Mouse (Mus musculus): ENCODE results near the gene March2. TPM values are rescaled to one million over a fixed set of nuclear protein-coding genes. Genes with fewer than 3 reads are reported as not detected.

The March2 gene
- polyA plus RNA-seq, 1 experiment = 17.1 TPM

DNA sequence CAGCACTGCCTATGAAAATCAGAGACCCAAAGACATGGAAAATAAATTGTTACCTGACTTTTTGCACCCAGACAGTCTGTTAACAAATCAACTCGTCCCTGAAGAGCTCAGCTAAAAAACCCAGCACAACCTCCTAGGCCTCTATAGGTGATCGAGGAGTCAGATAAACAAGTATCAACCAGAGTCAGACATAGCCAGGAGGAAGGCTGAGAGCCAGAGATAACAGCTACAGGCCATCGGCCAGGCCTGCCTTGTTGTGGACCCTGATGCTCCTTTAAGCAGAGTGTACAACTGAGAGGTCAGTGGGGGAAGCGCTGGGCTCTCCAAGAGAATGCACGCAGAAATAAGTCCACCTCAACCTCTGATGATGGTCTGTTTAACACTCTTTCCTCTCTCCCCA, 5.2 kb downstream of the March2 start:
- TF ChIP-seq EP300 (IDR thresholded peaks at IDR 0.05; ENCODE audit: insufficient read depth, low read depth, low read length) (no peak), CTCF (IDR thresholded peaks at IDR 0.05; ENCODE audit: low read depth, low read length) (no peak), POLR2A (IDR thresholded peaks at IDR 0.05; ENCODE audit: insufficient read depth, low read length) (no peak)
- H3K27me3 ChIP-seq (ENCODE audit: control insufficient read depth, insufficient read depth, low read length, poor library complexity, severe bottlenecking) = no peaks in the 10 kb centered on the region
- H3K27ac ChIP-seq (ENCODE audit: insufficient read depth, low read length) = no peak overlapping the region
- no peak overlapping the region for H3K4me3 ChIP-seq (ENCODE audit: low read depth, low read length)
- no peaks in the 10 kb centered on the region for H3K9me3 ChIP-seq (replicated peaks; ENCODE audit: control insufficient read depth, insufficient read depth, low read length, poor library complexity, severe bottlenecking)
- no peak overlapping the region for H3K9ac ChIP-seq (ENCODE audit: low read depth, poor library complexity, severe bottlenecking)
- H3K4me1 ChIP-seq (ENCODE audit: control insufficient read depth, insufficient read depth, low read length) = no peaks in the 10 kb centered on the region
- H3K36me3 ChIP-seq (ENCODE audit: control insufficient read depth, insufficient read depth, low read length, poor library complexity, severe bottlenecking) = 0 out of 2 replicates have a peak, but pooled peaks cover 4% of the 10 kb centered on the region

GRCm38 (mm10) chr17:33709834-33710233, 8.6 kb downstream of the March2 start:
- Histone ChIP-seq H3K9me3 (replicated peaks; ENCODE audit: control insufficient read depth, insufficient read depth, low read length, poor library complexity, severe bottlenecking) (no peaks in the 10 kb centered on the region), H3K27ac (ENCODE audit: insufficient read depth, low read length) (no peak overlapping the region), H3K4me1 (ENCODE audit: control insufficient read depth, insufficient read depth, low read length) (no peaks in the 10 kb centered on the region), H3K36me3 (ENCODE audit: control insufficient read depth, insufficient read depth, low read length, poor library complexity, severe bottlenecking) (0 out of 2 replicates have a peak, but pooled peaks cover 4% of the 10 kb centered on the region), H3K9ac (ENCODE audit: low read depth, poor library complexity, severe bottlenecking) (no peak overlapping the region), H3K27me3 (ENCODE audit: control insufficient read depth, insufficient read depth, low read length, poor library complexity, severe bottlenecking) (no peaks in the 10 kb centered on the region), H3K4me3 (ENCODE audit: low read depth, low read length) (no peak overlapping the region)
- no peak for TF ChIP-seq EP300 (IDR thresholded peaks at IDR 0.05; ENCODE audit: insufficient read depth, low read depth, low read length)
- no peak for TF ChIP-seq POLR2A (IDR thresholded peaks at IDR 0.05; ENCODE audit: insufficient read depth, low read length)
- TF ChIP-seq CTCF (IDR thresholded peaks at IDR 0.05; ENCODE audit: low read depth, low read length) = no peak

GRCm38 (mm10) chr17:33703091-33703490, 15.4 kb downstream of the March2 start:
- Histone ChIP-seq H3K36me3 (ENCODE audit: control insufficient read depth, insufficient read depth, low read length, poor library complexity, severe bottlenecking) (no peaks in the 10 kb centered on the region), H3K4me3 (ENCODE audit: low read depth, low read length) (no peak overlapping the region), H3K27ac (ENCODE audit: insufficient read depth, low read length) (no peak overlapping the region), H3K4me1 (ENCODE audit: control insufficient read depth, insufficient read depth, low read length) (no peaks in the 10 kb centered on the region), H3K9ac (ENCODE audit: low read depth, poor library complexity, severe bottlenecking) (no peak overlapping the region), H3K27me3 (ENCODE audit: control insufficient read depth, insufficient read depth, low read length, poor library complexity, severe bottlenecking) (no peaks in the 10 kb centered on the region), H3K9me3 (replicated peaks; ENCODE audit: control insufficient read depth, insufficient read depth, low read length, poor library complexity, severe bottlenecking) (no peaks in the 10 kb centered on the region)
- TF ChIP-seq CTCF (IDR thresholded peaks at IDR 0.05; ENCODE audit: low read depth, low read length) (no peak), EP300 (IDR thresholded peaks at IDR 0.05; ENCODE audit: insufficient read depth, low read depth, low read length) (no peak), POLR2A (IDR thresholded peaks at IDR 0.05; ENCODE audit: insufficient read depth, low read length) (no peak)

DNA sequence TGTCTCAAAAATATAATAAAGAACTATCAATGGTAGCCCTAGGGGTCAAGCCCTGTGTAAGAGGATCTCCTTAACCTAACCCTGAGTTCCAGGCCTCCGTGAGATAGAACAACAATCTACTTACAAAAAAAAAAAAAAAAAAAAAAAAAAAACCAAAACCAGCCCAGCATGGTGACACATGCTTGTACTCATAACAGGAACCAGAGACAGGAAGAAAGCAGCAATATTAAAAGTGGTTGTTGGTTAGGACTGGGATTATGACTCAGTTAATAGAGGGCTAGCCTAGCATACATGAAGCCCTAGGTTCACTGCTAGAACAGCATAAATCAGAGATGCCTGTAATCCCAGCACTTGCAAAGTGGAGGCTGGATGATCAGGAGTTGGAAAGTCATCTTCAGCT, 16.3 kb downstream of the March2 start:
- Histone ChIP-seq H3K9me3 (replicated peaks; ENCODE audit: control insufficient read depth, insufficient read depth, low read length, poor library complexity, severe bottlenecking) (no peaks in the 10 kb centered on the region), H3K27ac (ENCODE audit: insufficient read depth, low read length) (no peak overlapping the region), H3K4me1 (ENCODE audit: control insufficient read depth, insufficient read depth, low read length) (no peaks in the 10 kb centered on the region), H3K27me3 (ENCODE audit: control insufficient read depth, insufficient read depth, low read length, poor library complexity, severe bottlenecking) (no peaks in the 10 kb centered on the region), H3K9ac (ENCODE audit: low read depth, poor library complexity, severe bottlenecking) (no peak overlapping the region), H3K36me3 (ENCODE audit: control insufficient read depth, insufficient read depth, low read length, poor library complexity, severe bottlenecking) (no peaks in the 10 kb centered on the region), H3K4me3 (ENCODE audit: low read depth, low read length) (no peak overlapping the region)
- TF ChIP-seq EP300 (IDR thresholded peaks at IDR 0.05; ENCODE audit: insufficient read depth, low read depth, low read length) (no peak), CTCF (IDR thresholded peaks at IDR 0.05; ENCODE audit: low read depth, low read length) (no peak), POLR2A (IDR thresholded peaks at IDR 0.05; ENCODE audit: insufficient read depth, low read length) (no peak)

GRCm38 (mm10) chr17:33695471-33695870, 23.0 kb downstream of the March2 start:
- no peaks in the 10 kb centered on the region for H3K36me3 ChIP-seq (ENCODE audit: control insufficient read depth, insufficient read depth, low read length, poor library complexity, severe bottlenecking)
- TF ChIP-seq POLR2A (IDR thresholded peaks at IDR 0.05; ENCODE audit: insufficient read depth, low read length) (no peak), EP300 (IDR thresholded peaks at IDR 0.05; ENCODE audit: insufficient read depth, low read depth, low read length) (no peak), CTCF (IDR thresholded peaks at IDR 0.05; ENCODE audit: low read depth, low read length) (no peak)

GRCm38 (mm10) chr17:33686760-33687159, 31.7 kb downstream of the March2 start, which contains the start of gene Hnrnpm:
TSS of gene Hnrnpm (minus strand) at chr17:33686860.
- H3K27ac ChIP-seq (ENCODE audit: insufficient read depth, low read length) = no peak within 1 kb of the TSS
- TF ChIP-seq EP300 (IDR thresholded peaks at IDR 0.05; ENCODE audit: insufficient read depth, low read depth, low read length) = no peak
- TF ChIP-seq POLR2A (IDR thresholded peaks at IDR 0.05; ENCODE audit: insufficient read depth, low read length) = no peak
- TF ChIP-seq CTCF (IDR thresholded peaks at IDR 0.05; ENCODE audit: low read depth, low read length) = no peak

More at GRCm38 (mm10) chr17:33695471-33695870, 23.0 kb downstream of the March2 start:
- Histone ChIP-seq H3K9me3 (replicated peaks; ENCODE audit: control insufficient read depth, insufficient read depth, low read length, poor library complexity, severe bottlenecking) (no peaks in the 10 kb centered on the region), H3K4me3 (ENCODE audit: low read depth, low read length) (no peak overlapping the region), H3K27ac (ENCODE audit: insufficient read depth, low read length) (no peak overlapping the region), H3K27me3 (ENCODE audit: control insufficient read depth, insufficient read depth, low read length, poor library complexity, severe bottlenecking) (no peaks in the 10 kb centered on the region), H3K9ac (ENCODE audit: low read depth, poor library complexity, severe bottlenecking) (no peak overlapping the region), H3K4me1 (ENCODE audit: control insufficient read depth, insufficient read depth, low read length) (no peaks in the 10 kb centered on the region)

More at GRCm38 (mm10) chr17:33686760-33687159, 31.7 kb downstream of the March2 start, which contains the start of gene Hnrnpm:
- Histone ChIP-seq H3K9me3 (replicated peaks; ENCODE audit: control insufficient read depth, insufficient read depth, low read length, poor library complexity, severe bottlenecking) (no peaks in the 10 kb centered on the region), H3K27me3 (ENCODE audit: control insufficient read depth, insufficient read depth, low read length, poor library complexity, severe bottlenecking) (no peaks in the 10 kb centered on the region), H3K36me3 (ENCODE audit: control insufficient read depth, insufficient read depth, low read length, poor library complexity, severe bottlenecking) (peaks cover 16% of the 10 kb centered on the region), H3K9ac (ENCODE audit: low read depth, poor library complexity, severe bottlenecking) (no peak within 1 kb of the TSS), H3K4me1 (ENCODE audit: control insufficient read depth, insufficient read depth, low read length) (no peaks in the 10 kb centered on the region), H3K4me3 (ENCODE audit: low read depth, low read length) (peak within 1 kb of the TSS; percentile 10; the same call in 1 of the 2 replicates)
